Mouse (Mus musculus): ENCODE results near the gene Gdpd3. TPM values are rescaled to one million over a fixed set of nuclear protein-coding genes. Genes with fewer than 3 reads are reported as not detected.

Gdpd3 gene
- total RNA-seq, 2 experiments from 2014 or later = 1.6 TPM

DNA sequence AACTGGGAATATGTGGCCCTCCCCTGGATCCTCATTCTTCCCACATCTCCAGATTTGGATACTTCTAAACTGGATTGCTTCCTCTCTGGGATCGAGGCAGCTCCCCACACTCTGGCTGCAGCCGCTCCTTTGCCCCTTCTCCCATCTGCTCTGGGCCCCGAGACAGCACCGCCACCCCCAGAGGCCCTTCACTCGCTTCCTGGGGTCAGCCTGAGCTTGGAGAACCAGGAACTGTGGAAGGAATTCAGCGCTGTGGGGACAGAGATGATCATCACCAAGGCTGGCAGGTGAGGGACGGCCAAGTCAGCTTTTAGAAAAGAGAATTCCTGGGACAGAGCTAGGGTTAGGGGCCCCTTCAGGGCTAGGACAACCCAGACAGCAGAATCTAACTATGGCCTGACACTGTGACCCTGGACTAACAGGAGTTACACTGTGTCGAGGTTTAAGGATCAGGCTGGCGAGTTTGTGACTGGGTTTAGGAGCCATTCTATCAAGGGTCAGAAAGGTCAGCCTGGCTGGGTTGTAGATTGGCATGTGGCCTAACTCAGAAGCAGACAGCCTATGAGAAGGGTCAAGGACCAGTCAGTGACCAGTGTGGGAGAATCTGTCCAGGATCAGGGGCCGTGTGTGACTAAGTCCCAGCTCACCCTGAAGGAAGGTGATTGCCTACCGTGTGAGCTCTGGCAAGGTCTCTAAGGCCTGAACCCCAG is 15.7 kb downstream of the Gdpd3 start:
- intact Hi-C loops (cut with DNase I) = loop anchor here (5.0 kb wide), 1 partner anchor 280 kb away; the partner anchor contains the start of gene Atxn2l
- DNase-seq = no peak

DNA sequence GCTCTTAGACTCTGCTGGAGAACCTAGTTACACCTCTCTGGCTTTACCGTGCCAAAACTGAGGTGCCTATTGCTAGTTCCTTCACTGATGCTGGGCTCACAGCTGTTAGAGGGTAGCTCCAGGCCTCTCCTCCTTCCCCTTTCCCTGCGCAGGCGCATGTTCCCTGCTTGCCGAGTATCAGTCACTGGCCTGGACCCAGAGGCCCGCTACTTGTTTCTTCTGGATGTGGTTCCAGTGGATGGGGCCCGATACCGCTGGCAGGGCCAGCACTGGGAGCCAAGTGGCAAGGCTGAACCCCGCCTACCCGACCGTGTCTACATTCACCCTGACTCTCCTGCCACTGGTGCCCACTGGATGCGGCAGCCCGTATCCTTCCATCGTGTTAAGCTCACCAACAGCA is 16.6 kb downstream of the Gdpd3 start:
- no peak for DNase-seq

GRCm38 (mm10) chr7:126784469-126784868 is 18.3 kb downstream of the Gdpd3 start:
- DNase-seq = no peak
- intact Hi-C loops (cut with DNase I) = loop anchor here (5.0 kb wide), 1 partner anchor 282 kb away; the partner anchor contains the start of gene Atxn2l

More for the DNA sequence above, 16.6 kb downstream of the Gdpd3 start:
- intact Hi-C loops (cut with DNase I) = loop anchor here (5.0 kb wide), 1 partner anchor 280 kb away; the partner anchor contains the start of gene Atxn2l

DNA sequence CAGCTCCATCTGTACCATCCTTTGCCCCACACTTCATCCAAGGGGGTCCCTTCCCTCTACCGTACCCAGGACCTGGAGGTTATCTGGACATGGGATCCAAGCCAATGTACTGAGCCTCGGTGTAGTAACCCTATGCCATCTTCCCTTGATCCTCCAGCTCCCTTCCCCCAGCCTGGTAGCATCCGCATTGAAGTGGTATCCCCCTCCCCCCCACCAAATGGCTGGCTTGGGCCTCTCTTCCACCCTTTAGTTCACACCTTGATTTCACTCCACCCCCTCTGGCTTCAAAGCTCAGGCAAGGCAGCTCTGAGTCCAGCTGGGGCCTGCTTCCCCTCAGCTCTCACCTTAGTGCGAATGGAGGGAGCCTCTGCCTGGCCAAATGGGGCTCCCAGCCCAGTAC is 18.9 kb downstream of the Gdpd3 start:
- no peak for DNase-seq
- intact Hi-C loops (cut with DNase I) = no loop called here

GRCm38 (mm10) chr7:126786142-126786541 is 20.0 kb downstream of the Gdpd3 start:
- no peak for DNase-seq
- intact Hi-C loops (cut with DNase I) = no loop called here

GRCm38 (mm10) chr7:126789141-126789540 is 23.0 kb downstream of the Gdpd3 start:
- no peak for DNase-seq
- intact Hi-C loops (cut with DNase I) = no loop called here

GRCm38 (mm10) chr7:126791851-126792720 is 26.0 kb downstream of the Gdpd3 start, which contains the start of gene Ppp4c:
Ppp4c (minus strand) TSS chr7:126792496.
- intact Hi-C loops (cut with DNase I) = loop anchor here (1.0 to 5.0 kb wide), 3 partner anchors 12 to 95 kb away; partner anchors contain the start of genes Bola2 and Slx1b
- DNase-seq = peak; percentile 95

- intact Hi-C loops (cut with DNase I) = loop anchor here (1.0 to 5.0 kb wide), 2 partner anchors 13 to 96 kb away; partner anchors contain the start of genes Bola2 and Slx1b
- no peak for DNase-seq
These were observed 26.7 kb downstream of the Gdpd3 start for GRCm38 (mm10) chr7:126792721-126793443.

GRCm38 (mm10) chr7:126793456-126794270 is 27.5 kb downstream of the Gdpd3 start:
- no peak for DNase-seq
- intact Hi-C loops (cut with DNase I) = loop anchor here (5.0 kb wide), 1 partner anchor 96 kb away; the partner anchor contains the start of genes Bola2 and Slx1b

DNA sequence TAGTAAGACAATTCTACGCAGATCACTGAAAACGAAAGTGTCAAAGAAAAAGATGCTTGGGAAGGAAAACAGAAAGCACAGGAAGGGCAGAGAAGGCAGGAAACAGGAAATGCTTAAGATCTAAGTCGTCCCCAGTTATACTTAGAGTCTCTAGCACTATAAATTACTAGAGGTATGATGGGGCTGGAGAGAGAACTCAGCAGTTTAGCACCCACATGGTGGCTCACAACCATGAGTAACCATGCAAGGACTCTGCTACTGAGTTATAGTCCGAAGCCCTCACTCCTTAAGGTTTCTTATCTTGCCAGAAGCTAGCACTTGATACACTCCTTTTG is 28.1 kb downstream of the Gdpd3 start:
- DNase-seq = no peak

DNA sequence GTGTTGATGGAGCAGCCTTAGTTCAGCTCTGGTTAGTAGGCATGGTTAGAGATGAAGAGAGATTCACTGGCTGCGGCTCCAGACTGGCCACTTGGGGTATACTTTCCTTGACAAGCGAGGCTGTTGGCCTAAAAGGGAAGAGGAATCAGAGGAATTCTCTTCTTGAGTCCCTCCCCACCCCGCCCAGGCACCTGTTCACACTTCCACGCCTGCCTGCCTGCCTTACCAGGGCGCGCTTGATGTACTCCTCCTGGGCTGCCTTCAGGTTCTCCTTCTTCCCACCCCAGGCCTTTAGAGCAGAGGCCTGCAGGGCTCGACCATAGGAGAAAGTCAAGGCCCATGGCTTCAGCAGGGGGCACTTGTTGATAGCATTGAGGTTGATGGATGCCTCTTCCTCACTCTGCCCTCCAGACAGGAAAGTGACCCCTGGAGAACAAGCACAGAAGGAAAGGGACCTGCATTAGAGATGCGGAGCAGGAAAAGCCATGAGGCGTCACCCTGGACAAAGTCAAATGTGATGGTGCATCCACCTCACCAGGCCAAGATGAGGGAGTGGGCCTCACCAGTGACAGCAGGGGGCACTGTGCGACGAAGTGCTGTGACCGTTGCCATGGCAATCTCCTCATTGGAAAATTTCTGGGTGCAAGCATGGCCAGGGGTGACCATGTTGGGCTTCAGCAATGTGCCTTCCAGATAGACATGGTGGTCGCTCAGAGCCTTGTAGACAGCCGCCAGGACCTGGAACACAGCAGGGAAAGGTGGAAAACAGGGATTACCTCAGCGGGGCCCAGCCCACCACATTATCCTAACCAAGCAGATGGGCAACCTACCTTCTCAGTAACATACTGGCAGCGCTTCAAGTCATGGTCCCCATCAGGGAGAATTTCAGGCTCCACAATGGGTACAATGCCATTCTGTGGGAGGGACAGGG is 29.5 kb downstream of the Gdpd3 start:
- DNase-seq = no peak

More for the DNA sequence above, 28.1 kb downstream of the Gdpd3 start:
- intact Hi-C loops (cut with DNase I) = loop anchor here (5.0 kb wide), 1 partner anchor 97 kb away; the partner anchor contains the start of genes Bola2 and Slx1b

GRCm38 (mm10) chr7:126796350-126796932 is 30.3 kb downstream of the Gdpd3 start:
- intact Hi-C loops (cut with DNase I) = no loop called here
- DNase-seq = no peak

More for the DNA sequence above, 29.5 kb downstream of the Gdpd3 start:
- intact Hi-C loops (cut with DNase I) = no loop called here

GRCm38 (mm10) chr7:126797411-126798126 is 31.4 kb downstream of the Gdpd3 start, which contains the start of gene Fam57b:
Fam57b (plus strand) TSS chr7:126797668.
- DNase-seq = peak; percentile 45 to 64
- intact Hi-C loops (cut with DNase I) = loop anchor here (1.0 to 2.0 kb wide), 2 partner anchors 20 to 39 kb away; partner anchors contain the start of gene Mapk3

GRCm38 (mm10) chr7:126798127-126799049 is 32.3 kb downstream of the Gdpd3 start:
- intact Hi-C loops (cut with DNase I) = loop anchor here (2.0 kb wide), 1 partner anchor 40 kb away; the partner anchor contains the start of gene Mapk3
- peak in 1 of 2 experiments; percentile 56 for DNase-seq

GRCm38 (mm10) chr7:126799050-126799467 is 32.9 kb downstream of the Gdpd3 start:
- peak; percentile 95 to 96 for DNase-seq
- intact Hi-C loops (cut with DNase I) = loop anchor here (2.0 kb wide), 1 partner anchor 40 kb away; the partner anchor contains the start of gene Mapk3
